In the genomic region with DNA sequence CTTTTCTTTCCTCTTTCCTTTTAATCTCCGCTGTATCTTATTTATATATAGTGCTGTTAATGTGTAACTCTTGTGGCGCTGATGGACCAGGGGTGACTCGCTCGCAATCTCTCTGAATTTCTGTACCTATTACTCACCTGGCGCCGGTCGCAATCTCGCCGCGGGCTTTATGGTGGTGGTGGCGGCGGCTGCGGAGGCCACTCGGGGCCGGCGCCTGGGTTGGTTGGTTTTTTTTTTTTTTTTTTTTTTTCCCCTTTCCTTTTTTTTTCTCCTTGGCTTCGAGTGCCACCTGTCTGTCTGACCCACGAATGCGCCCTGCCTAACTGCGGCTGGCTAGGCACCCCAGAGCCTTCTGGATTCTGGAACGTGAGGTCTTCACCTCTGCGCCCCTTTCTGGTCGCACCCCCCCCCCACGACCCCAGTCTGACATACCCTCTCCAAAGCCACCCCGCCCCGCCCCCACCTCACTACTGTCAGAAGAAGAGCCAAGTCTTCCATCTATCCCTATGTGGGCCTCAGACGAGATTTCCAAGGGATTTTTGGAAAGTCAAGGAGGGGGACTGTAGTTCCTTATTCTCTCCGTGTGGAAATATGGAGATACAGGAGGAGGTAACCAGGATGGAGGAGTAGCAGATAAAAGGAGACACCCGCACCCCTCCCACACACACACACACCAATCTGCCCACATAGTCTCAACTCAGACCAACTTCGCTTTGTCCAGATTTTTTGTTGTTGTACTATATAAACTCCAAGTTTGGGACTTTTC, we compare ENCODE assay signal across 9 mouse cellular contexts. TPM values are rescaled to one million over a fixed set of nuclear protein-coding genes. Genes with fewer than 3 reads are reported as not detected.
DNase-seq lines count a peak whose midpoint lies in the region; ATAC-seq and TF ChIP-seq lines count a peak whose summit lies in the region.
"Had no signal": no experiment of that assay in that cellular context is flagged by ENCODE, and none has a peak within 500 bp of the region (broad histone marks: within the 10 kb centered on the region; RNA-seq: fewer than 3 reads in every experiment).

No protein-coding gene starts in this region.

- TF ChIP-seq CTCF in brain, embryonic 14.5 days (IDR thresholded peaks at IDR 0.05; ENCODE audit: borderline replicate concordance, extremely low read depth, insufficient read depth, insufficient read length), result peak; percentile 40; the same call in 1 of the 2 replicates

- peak overlapping the region; percentile 53 for H3K4me2 ChIP-seq in liver, embryonic 15.5 days

- H3K27me3 ChIP-seq in heart, embryonic 10.5 days (ENCODE audit: insufficient read depth, poor library complexity, severe bottlenecking), result peaks cover 93% of the 10 kb centered on the region
- H3K27me3 ChIP-seq in liver, embryonic 15.5 days, result peaks cover 95% of the 10 kb centered on the region

- no peak for DNase-seq in heart, embryonic 10.5 days (ENCODE audit: low spot score)
- no peak for DNase-seq in heart, postnatal 25 days (ENCODE audit: low spot score)
- DNase-seq in brain, embryonic 14.5 days (ENCODE audit: low read depth), result no peak
- DNase-seq in heart, postnatal 4 days, result peak; percentile 54
- peak; percentile 86 for DNase-seq in urinary bladder, postnatal 14 days (ENCODE audit: low spot score)
- DNase-seq in cerebellum, adult 18-20 months, result no peak

- TF ChIP-seq POLR2A in brain, embryonic 14.5 days (IDR thresholded peaks at IDR 0.05; ENCODE audit: borderline replicate concordance, extremely low read depth, insufficient read depth, insufficient read length, poor library complexity, severe bottlenecking), result no peak

- H3K4me1 ChIP-seq in heart, embryonic 10.5 days, result peaks cover 35% of the 10 kb centered on the region
- H3K4me1 ChIP-seq in liver, embryonic 15.5 days (replicated peaks), result 0 out of 2 replicates have a peak, but pooled peaks cover 4% of the 10 kb centered on the region

- intact Hi-C loops in heart, postnatal 25 days (cut with DNase I), result no loop called here

- H3K4me3 ChIP-seq in heart, embryonic 10.5 days, result peak overlapping the region; percentile 52
- peak overlapping the region; percentile 11 for H3K4me3 ChIP-seq in liver, embryonic 15.5 days (replicated peaks)

- 0 out of 2 replicates have a peak, but pooled peaks cover 3% of the 10 kb centered on the region for H3K36me3 ChIP-seq in heart, embryonic 10.5 days
- no peaks in the 10 kb centered on the region for H3K36me3 ChIP-seq in liver, embryonic 15.5 days (replicated peaks)

- no peak overlapping the region for H3K9ac ChIP-seq in liver, embryonic 15.5 days

- ATAC-seq in liver, embryonic 15.5 days (ENCODE audit: insufficient read depth), result no peak
- ATAC-seq in CD4-positive, CD25-positive, alpha-beta regulatory T cell, adult 4 months, result no peak

- 1% methylated on average over 29 of the region's 30 CpGs for WGBS in heart, embryonic 10.5 days
- WGBS in liver, embryonic 15.5 days (ENCODE audit: insufficient replicate concordance), result under 1% methylated on average over 30 of the region's 30 CpGs

- no peaks in the 10 kb centered on the region for H3K9me3 ChIP-seq in heart, embryonic 10.5 days
- H3K9me3 ChIP-seq in liver, embryonic 15.5 days (replicated peaks), result no peaks in the 10 kb centered on the region

- peak overlapping the region; percentile 72; the same call in 1 of the 2 replicates for H3K27ac ChIP-seq in heart, embryonic 10.5 days
- H3K27ac ChIP-seq in liver, embryonic 15.5 days (replicated peaks), result no peak overlapping the region

RNA-seq across cellular contexts. Expression of a gene that starts 15.9 kb away (rescaled TPM):
- polyA plus RNA-seq in heart, embryonic 10.5 days (2016; fragmentation: Nextera tagmentation; extraction: Ambion mirVana), result 17.0 and 41.7 TPM in 2 replicates
- 10 to 100 TPM in 1 of 2 experiments, 1 to 10 TPM in 1; 9.3 to 13.2 TPM for total RNA-seq in heart, postnatal 25 days (2021)
- 1.0 and 3.0 TPM in 2 replicates for polyA plus RNA-seq in brain, embryonic 14.5 days (2012; rRNA removed)
- total RNA-seq in heart, postnatal 4 days (2021), result 10 to 100 TPM; 14.4 to 15.8 TPM
- 2.6 and 2.8 TPM in 2 replicates for polyA plus RNA-seq in liver, embryonic 15.5 days (2015; fragmentation: Nextera tagmentation; extraction: Ambion mirVana)
- under 1 TPM in 1 of 2 experiments, not detected in 1; 0.28 TPM for polyA plus RNA-seq in CD4-positive, CD25-positive, alpha-beta regulatory T cell, adult 4 months (2017; shearing (Covaris generic))
- total RNA-seq: MEL had no signal

Comparison
In these comparisons a context has a peak if more than half of its experiments do, and no peak if none do; other contexts are left out.
1. DNase-seq: peak in heart, postnatal 4 days (single experiment) and urinary bladder, postnatal 14 days (single experiment); none in heart, embryonic 10.5 days (single experiment), heart, postnatal 25 days (single experiment), brain, embryonic 14.5 days (single experiment) and cerebellum, adult 18-20 months (0 of 2).